Mouse (Mus musculus): ENCODE measurements at regions not wholly inside any gene's neighbourhood (a gene's known extent, or its start where the extent isn't known, plus 50 kb on each side); places are given as distances from the start of the nearest gene placed in this dataset.

GRCm38 (mm10) chr8:116167874-116168273 is 336.9 kb upstream of the Dynlrb2 start:
- no peaks in the 10 kb centered on the region for H3K4me1 ChIP-seq
- no peaks in the 10 kb centered on the region for H3K9me3 ChIP-seq
- H3K27me3 ChIP-seq (replicated peaks) = no peaks in the 10 kb centered on the region
- H3K36me3 ChIP-seq (replicated peaks; ENCODE audit: low read length) = no peaks in the 10 kb centered on the region
- no peak for TF ChIP-seq GATA1 (IDR thresholded peaks at IDR 0.05; ENCODE audit: borderline replicate concordance, low read length)
- no peak for TF ChIP-seq FLI1 (IDR thresholded peaks at IDR 0.05; ENCODE audit: low read length)
- H3K4me3 ChIP-seq (replicated peaks) = no peak overlapping the region

GRCm38 (mm10) chr8:116164989-116165299 is 339.8 kb upstream of the Dynlrb2 start:
- Histone ChIP-seq H3K27me3 (replicated peaks) (no peaks in the 10 kb centered on the region), H3K36me3 (replicated peaks; ENCODE audit: low read length) (no peaks in the 10 kb centered on the region), H3K4me1 (no peaks in the 10 kb centered on the region), H3K9me3 (peaks cover 5% of the 10 kb centered on the region), H3K4me3 (replicated peaks) (no peak overlapping the region)
- TF ChIP-seq FLI1 (IDR thresholded peaks at IDR 0.05; ENCODE audit: low read length) (no peak), GATA1 (IDR thresholded peaks at IDR 0.05; ENCODE audit: borderline replicate concordance, low read length) (no peak)

- Histone ChIP-seq H3K36me3 (replicated peaks; ENCODE audit: low read length) (no peaks in the 10 kb centered on the region), H3K27me3 (replicated peaks) (no peaks in the 10 kb centered on the region), H3K4me1 (no peaks in the 10 kb centered on the region), H3K4me3 (replicated peaks) (no peak overlapping the region), H3K9me3 (peaks cover 5% of the 10 kb centered on the region)
- TF ChIP-seq FLI1 (IDR thresholded peaks at IDR 0.05; ENCODE audit: low read length) (no peak), GATA1 (IDR thresholded peaks at IDR 0.05; ENCODE audit: borderline replicate concordance, low read length) (no peak)
These were observed 340.4 kb upstream of the Dynlrb2 start for GRCm38 (mm10) chr8:116164190-116164988.

- Histone ChIP-seq H3K36me3 (replicated peaks; ENCODE audit: low read length) (no peaks in the 10 kb centered on the region), H3K4me3 (replicated peaks) (no peak overlapping the region), H3K27me3 (replicated peaks) (no peaks in the 10 kb centered on the region), H3K4me1 (no peaks in the 10 kb centered on the region), H3K9me3 (peaks cover 14% of the 10 kb centered on the region)
- TF ChIP-seq FLI1 (IDR thresholded peaks at IDR 0.05; ENCODE audit: low read length) (no peak), GATA1 (IDR thresholded peaks at IDR 0.05; ENCODE audit: borderline replicate concordance, low read length) (no peak)
These were observed 343.8 kb upstream of the Dynlrb2 start for GRCm38 (mm10) chr8:116160932-116161331.

- Histone ChIP-seq H3K27me3 (replicated peaks) (no peaks in the 10 kb centered on the region), H3K4me3 (replicated peaks) (no peak overlapping the region), H3K4me1 (no peaks in the 10 kb centered on the region), H3K9me3 (peaks cover 15% of the 10 kb centered on the region; the same call in 1 of the 2 replicates), H3K36me3 (replicated peaks; ENCODE audit: low read length) (no peaks in the 10 kb centered on the region)
- TF ChIP-seq GATA1 (IDR thresholded peaks at IDR 0.05; ENCODE audit: borderline replicate concordance, low read length) (no peak), FLI1 (IDR thresholded peaks at IDR 0.05; ENCODE audit: low read length) (no peak)
These were observed 360.8 kb upstream of the Dynlrb2 start for GRCm38 (mm10) chr8:116143687-116144573.

- no peaks in the 10 kb centered on the region for H3K4me1 ChIP-seq
- peaks cover 6% of the 10 kb centered on the region; the same call in 1 of the 2 replicates for H3K9me3 ChIP-seq
- no peaks in the 10 kb centered on the region for H3K36me3 ChIP-seq (replicated peaks; ENCODE audit: low read length)
- H3K4me3 ChIP-seq (replicated peaks) = no peak overlapping the region
- H3K27me3 ChIP-seq (replicated peaks) = no peaks in the 10 kb centered on the region
- TF ChIP-seq FLI1 (IDR thresholded peaks at IDR 0.05; ENCODE audit: low read length) (no peak), GATA1 (IDR thresholded peaks at IDR 0.05; ENCODE audit: borderline replicate concordance, low read length) (no peak)
These were observed 363.4 kb upstream of the Dynlrb2 start for GRCm38 (mm10) chr8:116141363-116141762.

- H3K4me3 ChIP-seq (replicated peaks) = no peak overlapping the region
- TF ChIP-seq FLI1 (IDR thresholded peaks at IDR 0.05; ENCODE audit: low read length) (no peak), GATA1 (IDR thresholded peaks at IDR 0.05; ENCODE audit: borderline replicate concordance, low read length) (no peak)
- no peaks in the 10 kb centered on the region for H3K9me3 ChIP-seq
- no peaks in the 10 kb centered on the region for H3K36me3 ChIP-seq (replicated peaks; ENCODE audit: low read length)
- H3K4me1 ChIP-seq = no peaks in the 10 kb centered on the region
- H3K27me3 ChIP-seq (replicated peaks) = no peaks in the 10 kb centered on the region
These were observed 364.8 kb upstream of the Dynlrb2 start for GRCm38 (mm10) chr8:116139934-116140333.

GRCm38 (mm10) chr8:116137765-116138164 is 367.0 kb upstream of the Dynlrb2 start:
- H3K9me3 ChIP-seq = peaks cover 2% of the 10 kb centered on the region; the same call in 1 of the 2 replicates
- H3K4me1 ChIP-seq = no peaks in the 10 kb centered on the region
- no peak overlapping the region for H3K4me3 ChIP-seq (replicated peaks)
- H3K36me3 ChIP-seq (replicated peaks; ENCODE audit: low read length) = no peaks in the 10 kb centered on the region
- TF ChIP-seq GATA1 (IDR thresholded peaks at IDR 0.05; ENCODE audit: borderline replicate concordance, low read length) = no peak
- no peak for TF ChIP-seq FLI1 (IDR thresholded peaks at IDR 0.05; ENCODE audit: low read length)
- H3K27me3 ChIP-seq (replicated peaks) = no peaks in the 10 kb centered on the region

- Histone ChIP-seq H3K9me3 (peaks cover 13% of the 10 kb centered on the region; the same call in 1 of the 2 replicates), H3K4me3 (replicated peaks) (no peak overlapping the region), H3K4me1 (no peaks in the 10 kb centered on the region), H3K27me3 (replicated peaks) (no peaks in the 10 kb centered on the region), H3K36me3 (replicated peaks; ENCODE audit: low read length) (no peaks in the 10 kb centered on the region)
- TF ChIP-seq GATA1 (IDR thresholded peaks at IDR 0.05; ENCODE audit: borderline replicate concordance, low read length) (no peak), FLI1 (IDR thresholded peaks at IDR 0.05; ENCODE audit: low read length) (no peak)
These were observed 371.3 kb upstream of the Dynlrb2 start for GRCm38 (mm10) chr8:116133503-116133902.

GRCm38 (mm10) chr8:116133084-116133483 is 371.7 kb upstream of the Dynlrb2 start:
- H3K9me3 ChIP-seq = peaks cover 13% of the 10 kb centered on the region; the same call in 1 of the 2 replicates
- TF ChIP-seq FLI1 (IDR thresholded peaks at IDR 0.05; ENCODE audit: low read length) (no peak), GATA1 (IDR thresholded peaks at IDR 0.05; ENCODE audit: borderline replicate concordance, low read length) (no peak)
- H3K4me3 ChIP-seq (replicated peaks) = no peak overlapping the region
- H3K4me1 ChIP-seq = no peaks in the 10 kb centered on the region
- H3K27me3 ChIP-seq (replicated peaks) = no peaks in the 10 kb centered on the region
- H3K36me3 ChIP-seq (replicated peaks; ENCODE audit: low read length) = no peaks in the 10 kb centered on the region
